Mouse (Mus musculus): ENCODE measurements around the gene Bag6. TPM values are rescaled to one million over a fixed set of nuclear protein-coding genes. Genes with fewer than 3 reads are reported as not detected.

Bag6 gene
- polyA plus RNA-seq, 1 experiment from 2014 or later: 57.8 TPM

DNA sequence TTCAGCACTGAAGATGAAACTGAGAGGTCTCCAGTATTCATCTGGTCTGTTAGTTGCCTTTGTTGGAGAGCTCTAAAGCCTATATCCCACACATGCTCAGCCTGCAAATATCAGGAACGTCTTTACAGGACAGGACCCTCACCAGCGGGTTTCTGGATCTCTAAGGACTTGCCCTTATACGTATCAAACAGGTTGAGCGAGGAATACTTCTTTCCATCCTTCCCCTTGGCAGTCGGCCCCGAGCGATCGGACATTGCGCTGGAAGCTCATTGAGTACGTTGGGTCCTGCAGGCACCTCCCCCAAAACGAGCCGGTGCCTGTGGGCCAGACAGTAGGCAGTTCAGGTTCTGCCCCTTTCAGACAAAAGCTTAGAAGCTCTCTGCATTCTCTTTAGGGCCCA is 27.8 kb downstream of the Bag6 start:
- peaks cover 47% of the 10 kb centered on the region for H3K36me3 ChIP-seq
- H3K4me3 ChIP-seq (replicated peaks): peak overlapping the region; percentile 100
- no peaks in the 10 kb centered on the region for H3K9me3 ChIP-seq (replicated peaks)
- H3K27me3 ChIP-seq: no peaks in the 10 kb centered on the region
- peak overlapping the region; percentile 100 for H3K9ac ChIP-seq
- H3K4me1 ChIP-seq: peaks cover 35% of the 10 kb centered on the region
- ATAC-seq (ENCODE audit: insufficient number of reproducible peaks, low FRiP score, low TSS enrichment, low read depth): no peak
- peak overlapping the region; percentile 39 for H3K27ac ChIP-seq (replicated peaks)
- 31% methylated on average over 12 of the region's 12 CpGs for WGBS
- peak overlapping the region; percentile 88 for H3K4me2 ChIP-seq (replicated peaks)

GRCm38 (mm10) chr17:35163326-35164081 is 28.5 kb downstream of the Bag6 start:
- H3K36me3 ChIP-seq: peaks cover 39% of the 10 kb centered on the region
- ATAC-seq (ENCODE audit: insufficient number of reproducible peaks, low FRiP score, low TSS enrichment, low read depth): no peak
- H3K9ac ChIP-seq: peak overlapping the region; percentile 100
- WGBS: 6% methylated on average over 8 of the region's 8 CpGs
- peaks cover 35% of the 10 kb centered on the region for H3K4me1 ChIP-seq
- peak overlapping the region; percentile 100 for H3K27ac ChIP-seq (replicated peaks)
- no peaks in the 10 kb centered on the region for H3K9me3 ChIP-seq (replicated peaks)
- peak overlapping the region; percentile 88 for H3K4me2 ChIP-seq (replicated peaks)
- H3K4me3 ChIP-seq (replicated peaks): peak overlapping the region; percentile 100
- no peaks in the 10 kb centered on the region for H3K27me3 ChIP-seq

DNA sequence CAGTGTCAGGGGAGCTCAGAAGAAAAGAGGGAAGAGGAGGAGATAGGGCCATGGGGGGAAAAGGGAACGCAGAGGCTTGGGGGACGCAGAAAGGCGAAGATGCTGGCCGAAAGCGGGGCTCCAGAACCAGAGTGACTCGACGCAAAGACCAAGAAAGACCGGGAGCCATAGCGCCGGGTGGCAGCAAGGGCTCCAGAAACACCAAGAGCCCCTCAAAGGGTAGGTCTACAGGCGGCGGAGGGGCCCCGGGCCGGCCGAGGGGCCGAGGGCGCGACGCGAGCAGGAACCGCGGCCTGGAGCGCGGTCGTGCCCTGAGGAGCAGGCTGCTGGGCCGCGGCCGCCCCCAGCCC is 29.2 kb downstream of the Bag6 start:
- ATAC-seq (ENCODE audit: insufficient number of reproducible peaks, low FRiP score, low TSS enrichment, low read depth): no peak
- Histone ChIP-seq H3K9me3 (replicated peaks) (no peaks in the 10 kb centered on the region), H3K27ac (replicated peaks) (peak overlapping the region; percentile 100), H3K4me3 (replicated peaks) (peak overlapping the region; percentile 100), H3K4me2 (replicated peaks) (peak overlapping the region; percentile 88), H3K36me3 (peaks cover 32% of the 10 kb centered on the region), H3K27me3 (no peaks in the 10 kb centered on the region), H3K9ac (peak overlapping the region; percentile 100), H3K4me1 (peaks cover 35% of the 10 kb centered on the region)
- WGBS: 0% methylated on average over 28 of the region's 28 CpGs

- Histone ChIP-seq H3K9ac (peak within 1 kb of the TSS; percentile 100), H3K4me1 (peaks cover 35% of the 10 kb centered on the region), H3K4me3 (replicated peaks) (peak within 1 kb of the TSS; percentile 100), H3K27ac (replicated peaks) (peak within 1 kb of the TSS; percentile 100), H3K4me2 (replicated peaks) (peak within 1 kb of the TSS; percentile 88), H3K36me3 (peaks cover 26% of the 10 kb centered on the region), H3K9me3 (replicated peaks) (no peaks in the 10 kb centered on the region), H3K27me3 (no peaks in the 10 kb centered on the region)
- WGBS: under 1% methylated on average over 74 of the region's 89 CpGs
- peak; percentile 95 for ATAC-seq (ENCODE audit: insufficient number of reproducible peaks, low FRiP score, low TSS enrichment, low read depth)
Measured at GRCm38 (mm10) chr17:35164568-35165450, 29.8 kb downstream of the Bag6 start, which contains the start of gene Prrc2a. TSS of gene Prrc2a (minus strand) at chr17:35164897.

GRCm38 (mm10) chr17:35165451-35166155 is 30.6 kb downstream of the Bag6 start:
- Histone ChIP-seq H3K9ac (peak overlapping the region; percentile 44), H3K4me1 (peaks cover 35% of the 10 kb centered on the region), H3K27me3 (no peaks in the 10 kb centered on the region), H3K4me2 (replicated peaks) (peak overlapping the region; percentile 50), H3K9me3 (replicated peaks) (no peaks in the 10 kb centered on the region), H3K36me3 (peaks cover 18% of the 10 kb centered on the region), H3K4me3 (replicated peaks) (peak overlapping the region; percentile 100), H3K27ac (replicated peaks) (peak overlapping the region; percentile 100)
- ATAC-seq (ENCODE audit: insufficient number of reproducible peaks, low FRiP score, low TSS enrichment, low read depth): no peak
- 20% methylated on average over 12 of the region's 12 CpGs for WGBS

DNA sequence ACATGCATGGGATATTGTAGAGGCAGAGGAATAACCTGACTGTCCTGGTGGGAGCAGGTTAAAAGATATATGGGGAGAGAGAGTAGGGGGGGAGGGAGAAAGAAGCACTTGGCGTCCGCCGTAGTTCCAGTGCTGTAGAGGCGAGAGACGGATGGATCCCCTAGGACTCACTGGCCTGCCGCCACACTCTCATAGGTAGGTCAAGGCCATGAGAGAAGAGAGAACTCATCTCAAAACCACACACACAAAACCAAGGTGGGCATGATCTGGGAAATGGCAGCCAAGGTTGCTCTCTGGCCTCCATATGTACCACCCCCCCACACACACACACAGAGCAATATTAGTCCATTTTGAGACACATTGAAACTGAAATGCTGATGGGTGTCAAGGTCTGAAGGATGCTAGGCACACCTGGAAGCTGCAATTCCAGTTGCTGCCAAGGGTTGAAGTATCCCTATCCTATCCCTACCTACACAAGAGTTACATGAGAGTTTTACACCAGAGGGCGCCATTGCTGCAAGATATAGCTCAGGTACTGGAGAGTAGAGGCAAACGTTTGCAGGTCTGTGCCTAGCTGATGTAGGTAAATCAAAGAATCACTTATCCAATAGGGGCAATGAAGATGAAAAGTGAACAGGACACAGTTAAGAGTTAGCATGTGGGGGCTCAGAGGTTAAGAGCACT is 31.5 kb downstream of the Bag6 start:
- Histone ChIP-seq H3K9me3 (replicated peaks) (no peaks in the 10 kb centered on the region), H3K4me2 (replicated peaks) (peak overlapping the region; percentile 50; the same call in 1 of the 2 replicates), H3K9ac (no peak overlapping the region), H3K36me3 (peaks cover 9% of the 10 kb centered on the region), H3K4me3 (replicated peaks) (no peak overlapping the region), H3K27me3 (no peaks in the 10 kb centered on the region), H3K4me1 (peaks cover 28% of the 10 kb centered on the region), H3K27ac (replicated peaks) (peak overlapping the region; percentile 100)
- WGBS: 72% methylated on average over 8 of the region's 8 CpGs
- ATAC-seq (ENCODE audit: insufficient number of reproducible peaks, low FRiP score, low TSS enrichment, low read depth): no peak

DNA sequence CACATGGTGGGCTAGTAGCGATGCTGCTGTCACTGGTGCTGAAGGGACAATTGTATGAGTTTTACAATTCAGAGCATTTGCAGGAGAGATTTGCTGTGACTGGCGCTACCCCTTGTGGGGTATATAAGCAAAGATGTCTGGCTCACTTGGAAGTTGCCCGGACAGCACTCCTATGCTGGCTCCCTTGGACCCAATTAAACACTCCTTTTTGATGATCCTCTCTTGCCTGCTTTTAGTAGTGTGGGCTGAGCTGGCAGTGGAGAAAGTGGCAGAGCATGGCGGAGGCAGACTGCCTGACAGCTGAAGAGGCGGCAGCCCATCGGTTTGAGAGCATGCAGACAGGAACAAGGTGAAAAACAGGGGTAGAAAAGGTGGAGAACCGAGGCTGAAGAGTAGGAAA is 32.8 kb downstream of the Bag6 start:
- H3K4me2 ChIP-seq (replicated peaks): no peak overlapping the region
- H3K27me3 ChIP-seq: no peaks in the 10 kb centered on the region
- peaks cover 16% of the 10 kb centered on the region for H3K4me1 ChIP-seq
- 88% methylated on average over 7 of the region's 7 CpGs for WGBS
- H3K9ac ChIP-seq: no peak overlapping the region
- no peaks in the 10 kb centered on the region for H3K36me3 ChIP-seq
- no peak for ATAC-seq (ENCODE audit: insufficient number of reproducible peaks, low FRiP score, low TSS enrichment, low read depth)
- H3K27ac ChIP-seq (replicated peaks): no peak overlapping the region
- no peak overlapping the region for H3K4me3 ChIP-seq (replicated peaks)
- no peaks in the 10 kb centered on the region for H3K9me3 ChIP-seq (replicated peaks)

DNA sequence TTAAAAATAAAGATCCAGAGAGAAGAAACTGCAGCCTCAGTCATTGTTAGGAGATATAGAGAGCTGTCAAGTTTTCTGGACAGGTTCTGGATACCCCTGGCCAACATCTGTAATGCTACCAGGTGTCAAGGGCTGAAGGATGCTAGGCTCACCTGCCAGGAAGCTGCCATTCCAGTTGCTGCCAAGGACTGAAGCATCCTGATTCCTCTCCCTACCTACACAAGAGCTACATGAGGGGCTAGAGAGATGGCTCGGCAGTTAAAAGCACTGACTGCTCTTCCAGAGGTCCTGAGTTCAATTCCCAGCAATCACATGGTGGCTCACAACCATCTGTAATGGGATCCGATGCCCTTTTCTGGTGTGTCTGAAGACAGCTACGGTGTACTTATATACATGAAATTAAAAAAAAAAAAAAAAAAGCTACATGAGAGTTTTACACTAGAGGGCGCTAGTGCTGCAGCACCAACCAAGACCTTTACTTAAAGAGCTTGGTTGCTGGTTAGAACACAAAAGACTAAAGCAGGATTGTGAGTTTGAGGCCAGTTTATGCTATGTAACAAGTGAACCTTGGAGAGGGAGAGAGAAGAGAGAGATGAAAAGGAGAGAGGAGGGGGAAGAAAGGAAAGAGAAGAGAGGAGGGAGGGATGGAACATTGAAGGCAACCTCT is 33.7 kb downstream of the Bag6 start:
- Histone ChIP-seq H3K36me3 (no peaks in the 10 kb centered on the region), H3K9me3 (replicated peaks) (no peaks in the 10 kb centered on the region), H3K9ac (no peak overlapping the region), H3K4me1 (peaks cover 18% of the 10 kb centered on the region), H3K4me2 (replicated peaks) (no peak overlapping the region), H3K27ac (replicated peaks) (no peak overlapping the region), H3K27me3 (no peaks in the 10 kb centered on the region), H3K4me3 (replicated peaks) (no peak overlapping the region)
- no peak for ATAC-seq (ENCODE audit: insufficient number of reproducible peaks, low FRiP score, low TSS enrichment, low read depth)
- WGBS: 18% methylated on average over 4 of the region's 4 CpGs

DNA sequence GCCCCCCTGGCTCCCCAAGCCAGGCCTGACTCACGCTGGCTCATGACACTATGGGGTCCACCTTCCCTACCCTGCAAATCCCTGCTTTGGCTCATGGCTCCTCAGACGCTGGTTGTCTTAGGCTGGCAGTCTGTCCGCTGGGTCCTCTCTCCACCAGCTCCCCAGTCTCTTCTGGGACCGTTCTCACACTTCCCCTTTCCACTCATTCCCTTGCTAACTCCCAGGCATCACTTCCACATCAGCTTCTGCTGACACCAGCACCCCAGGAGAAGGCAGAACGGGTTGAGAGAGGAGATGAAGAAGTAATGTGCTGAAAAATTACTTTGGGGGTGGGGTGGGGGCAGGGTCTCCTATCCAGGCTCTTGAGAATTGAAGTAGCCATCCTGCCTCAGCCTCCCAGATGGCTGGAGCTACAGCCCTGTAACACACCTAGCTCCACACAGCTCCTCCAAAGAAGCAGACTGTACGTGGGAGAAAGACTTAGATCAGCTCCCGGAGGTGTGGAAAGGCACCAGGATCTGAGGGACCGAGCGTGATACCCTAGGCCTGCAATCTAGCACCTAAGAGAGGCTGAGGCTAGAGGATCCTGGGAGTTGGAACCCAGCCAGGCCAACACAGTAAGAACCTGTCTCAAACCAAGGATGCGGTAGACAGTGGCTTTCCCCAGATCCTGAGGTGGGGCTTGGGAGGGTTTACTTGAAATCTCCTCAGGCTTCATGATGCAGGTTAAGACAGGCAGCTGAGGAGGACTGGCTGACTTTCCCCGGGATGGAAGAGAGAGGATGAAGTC is 37.7 kb downstream of the Bag6 start:
- WGBS: 62% methylated on average over 11 of the region's 11 CpGs
- no peak for ATAC-seq (ENCODE audit: insufficient number of reproducible peaks, low FRiP score, low TSS enrichment, low read depth)
- H3K4me3 ChIP-seq (replicated peaks): no peak overlapping the region
- no peak overlapping the region for H3K9ac ChIP-seq
- H3K27ac ChIP-seq (replicated peaks): peak overlapping the region; percentile 72
- H3K9me3 ChIP-seq (replicated peaks): no peaks in the 10 kb centered on the region
- no peaks in the 10 kb centered on the region for H3K27me3 ChIP-seq
- no peaks in the 10 kb centered on the region for H3K36me3 ChIP-seq
- no peak overlapping the region for H3K4me2 ChIP-seq (replicated peaks)
- H3K4me1 ChIP-seq: peaks cover 18% of the 10 kb centered on the region

DNA sequence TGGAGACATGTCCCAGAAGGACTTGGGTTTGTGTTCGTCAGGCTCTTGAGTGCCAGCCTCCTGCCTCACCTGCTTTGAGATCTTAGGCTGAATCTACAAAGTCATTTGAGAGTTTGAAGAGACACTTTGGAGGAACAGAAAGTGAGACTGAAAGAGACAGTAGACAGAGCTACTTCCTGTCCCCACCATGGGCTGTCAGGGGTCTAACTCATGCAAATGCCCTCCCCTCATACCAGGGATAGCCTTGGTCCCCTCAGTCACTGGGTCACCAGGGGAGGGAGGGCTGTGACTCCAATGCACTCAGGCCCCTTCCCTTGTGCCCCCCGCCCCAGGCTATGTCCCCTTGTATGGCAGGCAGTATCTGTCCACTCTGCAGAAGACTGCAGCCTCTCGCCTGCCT is 38.4 kb downstream of the Bag6 start:
- Histone ChIP-seq H3K4me3 (replicated peaks) (no peak overlapping the region), H3K4me2 (replicated peaks) (no peak overlapping the region), H3K9me3 (replicated peaks) (no peaks in the 10 kb centered on the region), H3K4me1 (peaks cover 18% of the 10 kb centered on the region), H3K36me3 (no peaks in the 10 kb centered on the region), H3K27ac (replicated peaks) (peak overlapping the region; percentile 72), H3K27me3 (no peaks in the 10 kb centered on the region), H3K9ac (no peak overlapping the region)
- ATAC-seq (ENCODE audit: insufficient number of reproducible peaks, low FRiP score, low TSS enrichment, low read depth): no peak
- WGBS: 67% methylated on average over 3 of the region's 3 CpGs

All from embryonic facial prominence, embryonic 15.5 days (tissue).